Mouse (Mus musculus): Measurements from ENCODE around the gene Fam181a. TPM values are rescaled to one million over a fixed set of nuclear protein-coding genes. Genes with fewer than 3 reads are reported as not detected.

Fam181a gene
- polyA plus RNA-seq, 1 experiment from 2014 or later = not detected

DNA sequence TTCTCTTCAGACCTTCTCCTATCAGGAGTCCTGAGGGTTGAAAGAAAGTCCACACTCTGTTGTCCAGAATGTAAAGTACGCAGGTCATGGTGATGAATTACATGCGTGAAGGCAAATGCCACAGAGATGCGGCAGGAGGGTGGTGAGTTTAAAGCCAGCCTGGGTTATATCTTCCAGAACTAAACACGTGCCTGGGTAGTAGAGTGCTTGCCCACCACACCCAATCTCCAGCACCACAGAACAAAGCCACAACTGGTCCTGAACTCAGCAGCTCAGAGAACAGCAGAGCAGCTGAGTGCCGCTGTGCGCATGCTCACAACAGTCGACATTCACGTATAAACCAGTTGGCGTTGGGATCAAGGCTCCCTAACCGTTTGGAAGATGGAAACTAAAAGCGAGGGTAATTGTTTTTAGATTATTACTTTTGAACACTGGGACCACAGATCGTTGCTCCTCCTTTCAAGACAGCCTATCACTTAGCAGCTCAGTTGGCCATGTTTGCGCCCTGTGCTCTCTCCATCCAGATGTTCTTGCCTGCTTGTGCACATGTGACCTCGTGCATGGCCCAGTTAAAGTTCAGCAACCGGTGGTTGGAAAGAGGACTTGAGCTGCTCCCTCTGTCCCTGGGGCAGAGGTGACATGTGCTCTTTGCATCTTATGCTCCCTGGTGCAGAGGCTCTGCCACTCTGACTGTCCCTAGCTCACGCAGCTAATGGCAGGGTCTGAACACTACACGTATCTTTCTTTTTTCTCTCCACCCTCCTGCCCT lies 50.9 kb downstream of the Fam181a start:
- Histone ChIP-seq H3K4me2 (replicated peaks; ENCODE audit: low read depth, low read length) (no peak overlapping the region), H3K4me3 (ENCODE audit: low read length) (no peak overlapping the region), H3K27ac (ENCODE audit: low read length) (no peak overlapping the region), H3K9ac (replicated peaks; ENCODE audit: low read length) (no peak overlapping the region), H3K9me3 (ENCODE audit: low read length) (no peaks in the 10 kb centered on the region), H3K27me3 (ENCODE audit: insufficient read depth, low read length) (no peaks in the 10 kb centered on the region), H3K4me1 (ENCODE audit: insufficient read depth, low read length) (no peaks in the 10 kb centered on the region), H3K36me3 (ENCODE audit: insufficient read depth, low read length) (no peaks in the 10 kb centered on the region)
- WGBS = 89% methylated on average over 17 of the region's 17 CpGs
- ATAC-seq (ENCODE audit: low FRiP score, low TSS enrichment) = no peak

DNA sequence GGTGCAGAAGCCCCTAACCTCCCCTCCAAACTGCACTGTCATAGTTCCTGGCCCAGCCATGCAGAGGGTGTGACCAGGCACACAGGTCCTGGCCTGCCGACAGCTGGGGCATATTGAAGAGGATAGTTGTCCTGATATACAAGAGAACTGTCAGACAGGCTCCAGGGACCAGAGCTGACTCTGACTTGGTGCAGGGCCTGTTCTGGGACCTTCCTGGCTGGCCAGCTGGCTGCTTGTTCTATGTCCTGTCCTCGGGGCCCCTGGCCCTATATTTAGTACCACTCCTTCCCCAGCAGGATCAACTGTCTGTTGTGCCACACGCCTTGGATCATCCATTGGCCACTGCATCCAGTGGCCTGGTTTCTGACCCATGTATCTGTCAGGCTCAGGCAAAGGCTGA lies 51.6 kb downstream of the Fam181a start:
- Histone ChIP-seq H3K9me3 (ENCODE audit: low read length) (no peaks in the 10 kb centered on the region), H3K27me3 (ENCODE audit: insufficient read depth, low read length) (no peaks in the 10 kb centered on the region), H3K4me2 (replicated peaks; ENCODE audit: low read depth, low read length) (no peak overlapping the region), H3K27ac (ENCODE audit: low read length) (no peak overlapping the region), H3K9ac (replicated peaks; ENCODE audit: low read length) (no peak overlapping the region), H3K36me3 (ENCODE audit: insufficient read depth, low read length) (no peaks in the 10 kb centered on the region), H3K4me1 (ENCODE audit: insufficient read depth, low read length) (no peaks in the 10 kb centered on the region), H3K4me3 (ENCODE audit: low read length) (no peak overlapping the region)
- 81% methylated on average over 3 of the region's 3 CpGs for WGBS
- no peak for ATAC-seq (ENCODE audit: low FRiP score, low TSS enrichment)

Other genes starting within 250 kb of the Fam181a start
- 0.47 and 1.5 TPM in 2 replicates for gene Prima1, start 68.8 kb upstream of the Fam181a start, polyA plus RNA-seq (2015; fragmentation: Nextera tagmentation; extraction: Ambion mirVana)
- 1.3 and 4.5 TPM in 2 replicates for gene Asb2, start 45.0 kb downstream of the Fam181a start, polyA plus RNA-seq (2015; fragmentation: Nextera tagmentation; extraction: Ambion mirVana)
- 7.7 and 8.1 TPM in 2 replicates for gene Otub2, start 77.7 kb downstream of the Fam181a start, polyA plus RNA-seq (2015; fragmentation: Nextera tagmentation; extraction: Ambion mirVana)
- gene 9330161L09Rik, start 96.8 kb downstream of the Fam181a start, polyA plus RNA-seq (2015; fragmentation: Nextera tagmentation; extraction: Ambion mirVana) = 0.30 TPM in 1 of 2 replicates, not detected in the other
- gene Ddx24, start 114.9 kb downstream of the Fam181a start, polyA plus RNA-seq (2015; fragmentation: Nextera tagmentation; extraction: Ambion mirVana) = 74.6 and 92.1 TPM in 2 replicates
- gene Ifi27, start 123.2 kb downstream of the Fam181a start, polyA plus RNA-seq (2015; fragmentation: Nextera tagmentation; extraction: Ambion mirVana) = 32.8 and 39.5 TPM in 2 replicates
- gene Ifi27l2a, start 132.7 kb downstream of the Fam181a start, polyA plus RNA-seq (2015; fragmentation: Nextera tagmentation; extraction: Ambion mirVana) = 6.6 and 7.2 TPM in 2 replicates
- gene Ifi27l2b, start 146.2 kb downstream of the Fam181a start, polyA plus RNA-seq (2015; fragmentation: Nextera tagmentation; extraction: Ambion mirVana) = not detected in 2 replicates
- gene Ppp4r4, start 221.3 kb downstream of the Fam181a start, polyA plus RNA-seq (2015; fragmentation: Nextera tagmentation; extraction: Ambion mirVana) = 1.1 and 1.2 TPM in 2 replicates